ENCODE assay signal across 9 mouse cellular contexts in the genomic region with DNA sequence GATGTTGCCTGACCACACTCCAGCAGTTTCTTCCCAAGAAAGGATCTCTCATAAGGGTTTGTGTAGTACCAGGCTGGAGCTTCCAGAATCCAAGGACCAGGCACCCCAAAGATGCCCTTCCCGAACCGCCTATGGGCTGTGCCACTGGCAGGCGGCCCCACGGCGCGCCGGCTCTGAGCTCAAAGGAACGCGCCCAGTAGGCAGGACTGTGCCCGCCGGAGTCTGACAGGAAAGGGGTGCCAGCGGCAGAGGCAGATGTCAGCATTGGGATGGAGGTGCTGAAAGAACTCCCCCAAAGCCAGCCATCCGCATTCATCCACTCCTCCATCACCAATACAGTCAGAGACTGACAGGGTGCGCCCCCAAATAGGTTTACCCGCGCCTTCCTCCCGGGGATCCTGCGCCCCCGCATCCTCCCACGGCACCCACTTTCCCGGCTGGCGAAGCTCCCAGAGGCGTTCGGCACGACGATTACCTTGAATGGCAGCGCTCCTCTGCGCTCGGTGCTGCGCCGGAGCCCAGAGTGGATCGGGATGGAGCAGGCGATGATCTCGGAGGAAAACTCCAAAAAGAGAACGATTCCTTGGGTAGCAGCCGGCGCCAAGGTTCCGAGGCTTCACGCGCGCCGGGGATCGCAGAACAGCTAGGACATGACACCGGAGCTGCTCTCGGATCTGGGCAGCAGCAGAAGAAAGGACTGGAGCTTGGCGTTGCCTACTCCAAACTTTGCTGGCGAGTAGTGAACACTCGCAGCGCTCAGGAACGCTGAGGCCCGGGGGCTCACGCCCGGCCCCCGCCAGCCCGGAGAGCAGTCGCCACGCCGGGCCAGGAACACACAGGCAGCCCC.
DNase-seq lines count a peak whose midpoint lies in the region; ATAC-seq and TF ChIP-seq lines count a peak whose summit lies in the region.
"Had no signal": no experiment of that assay in that cellular context is flagged by ENCODE, and none has a peak within 500 bp of the region (broad histone marks: within the 10 kb centered on the region; RNA-seq: fewer than 3 reads in every experiment).

No protein-coding gene starts in this region.

- TF ChIP-seq CTCF in embryonic fibroblast, embryonic 13.5 days (IDR thresholded peaks at IDR 0.05; ENCODE audit: borderline replicate concordance, insufficient read depth, low read length), result no peak

- peak overlapping the region; percentile 95 for H3K4me2 ChIP-seq in midbrain, embryonic 14.5 days (ENCODE audit: low read length)

- no peaks in the 10 kb centered on the region for H3K9me3 ChIP-seq in hindbrain, embryonic 10.5 days
- no peaks in the 10 kb centered on the region for H3K9me3 ChIP-seq in midbrain, embryonic 14.5 days (ENCODE audit: control insufficient read depth, low read length)

- H3K27me3 ChIP-seq in hindbrain, embryonic 10.5 days (ENCODE audit: insufficient read depth, poor library complexity, severe bottlenecking), result peaks cover 38% of the 10 kb centered on the region
- no peaks in the 10 kb centered on the region for H3K27me3 ChIP-seq in midbrain, embryonic 14.5 days (ENCODE audit: control insufficient read depth, insufficient read depth, low read length)

- intact Hi-C loops in left cerebral cortex, postnatal 25 days (cut with DNase I), result loop anchor here (5.0 to 10.0 kb wide), 2 partner anchors 73 to 91 kb away; no protein-coding TSS in a partner anchor

- no peak for ATAC-seq in midbrain, embryonic 14.5 days (ENCODE audit: low FRiP score, low TSS enrichment)
- ATAC-seq in inflammation-experienced regulatory T-cells, adult 6 months, result no peak

- under 1% methylated on average over 58 of the region's 58 CpGs for whole genome bisulfite sequencing in hindbrain, embryonic 10.5 days
- WGBS in midbrain, embryonic 14.5 days, result under 1% methylated on average over 57 of the region's 58 CpGs

- H3K36me3 ChIP-seq in hindbrain, embryonic 10.5 days, result peaks cover 15% of the 10 kb centered on the region
- no peaks in the 10 kb centered on the region for H3K36me3 ChIP-seq in midbrain, embryonic 14.5 days (ENCODE audit: control insufficient read depth, insufficient read depth, low read length)

- H3K4me1 ChIP-seq in embryonic fibroblast, embryonic 13.5 days (ENCODE audit: control insufficient read depth, insufficient read depth, low read length), result peaks cover 11% of the 10 kb centered on the region; the same call in 1 of the 2 replicates
- H3K4me1 ChIP-seq in hindbrain, embryonic 10.5 days (replicated peaks), result peaks cover 92% of the 10 kb centered on the region
- peaks cover 56% of the 10 kb centered on the region for H3K4me1 ChIP-seq in midbrain, embryonic 14.5 days (ENCODE audit: control insufficient read depth, insufficient read depth, low read length)

- peak overlapping the region; percentile 92 for H3K4me3 ChIP-seq in embryonic fibroblast, embryonic 13.5 days (ENCODE audit: insufficient read depth, low read length)
- peak overlapping the region; percentile 79 for H3K4me3 ChIP-seq in hindbrain, embryonic 10.5 days
- peak overlapping the region; percentile 62 for H3K4me3 ChIP-seq in midbrain, embryonic 14.5 days (replicated peaks; ENCODE audit: low read depth, low read length)

- no peak for TF ChIP-seq POLR2A in embryonic fibroblast, embryonic 13.5 days (IDR thresholded peaks at IDR 0.05; ENCODE audit: low read depth, low read length)

- DNase-seq in ovary, adult 18-20 months (ENCODE audit: low spot score), result peak; percentile 21
- no peak for DNase-seq in ovary, postnatal 14 days (ENCODE audit: low spot score)
- DNase-seq in hindbrain, embryonic 10.5 days (ENCODE audit: low spot score), result no peak
- DNase-seq in left cerebral cortex, postnatal 25 days (ENCODE audit: low spot score in 2 of 2), result peak; percentile 56 to 60
- peak; percentile 65 for DNase-seq in midbrain, embryonic 14.5 days
- peak; percentile 58 for DNase-seq in urinary bladder, postnatal 14 days (ENCODE audit: low spot score)

- H3K9ac ChIP-seq in midbrain, embryonic 14.5 days (replicated peaks; ENCODE audit: low read length), result peak overlapping the region; percentile 68

- peak overlapping the region; percentile 39 for H3K27ac ChIP-seq in embryonic fibroblast, embryonic 13.5 days (ENCODE audit: insufficient read depth, low read length)
- peak overlapping the region; percentile 95 for H3K27ac ChIP-seq in hindbrain, embryonic 10.5 days
- H3K27ac ChIP-seq in midbrain, embryonic 14.5 days (replicated peaks; ENCODE audit: low read depth, low read length), result peak overlapping the region; percentile 76
- H3K27ac ChIP-seq: macrophage had no signal

Comparison
In these comparisons a context has a peak if more than half of its experiments do, and no peak if none do; other contexts are left out.
1. DNase-seq: peak in ovary, adult 18-20 months (single experiment), left cerebral cortex, postnatal 25 days (2 of 2), midbrain, embryonic 14.5 days (single experiment) and urinary bladder, postnatal 14 days (single experiment); none in ovary, postnatal 14 days (single experiment) and hindbrain, embryonic 10.5 days (single experiment).
2. H3K27ac ChIP-seq: peak in every context shown above with its lines; median percentile 95 in hindbrain, embryonic 10.5 days; 76 in midbrain, embryonic 14.5 days; 39 in embryonic fibroblast, embryonic 13.5 days.
3. Peak in every context shown above with its lines, with median percentiles within 50 percentile points of each other: H3K4me3 ChIP-seq.